Mouse (Mus musculus): ENCODE results near the gene Ddx27. TPM values are rescaled to one million over a fixed set of nuclear protein-coding genes. Genes with fewer than 3 reads are reported as not detected.

Gene Ddx27
- polyA plus RNA-seq, 1 experiment = 15.0 TPM

GRCm38 (mm10) chr2:167056942-167057323 is 41.9 kb downstream of the Ddx27 start:
- Histone ChIP-seq H3K4me3 (ENCODE audit: insufficient read depth, low read depth, low read length) (no peak overlapping the region), H3K36me3 (ENCODE audit: control insufficient read depth, insufficient read depth, low read length) (peaks cover 18% of the 10 kb centered on the region; the same call in 1 of the 2 replicates), H3K4me1 (ENCODE audit: control insufficient read depth, insufficient read depth, low read length) (peaks cover 29% of the 10 kb centered on the region), H3K27me3 (replicated peaks; ENCODE audit: control insufficient read depth, insufficient read depth, low read length) (no peaks in the 10 kb centered on the region), H3K27ac (ENCODE audit: insufficient read depth, low read depth, low read length) (no peak overlapping the region)
- TF ChIP-seq POLR2A (IDR thresholded peaks at IDR 0.05; ENCODE audit: low read depth, low read length) = no peak
- TF ChIP-seq CTCF (conservative IDR thresholded peaks at IDR 0.05; ENCODE audit: insufficient read depth, insufficient read length, low read depth, low read length) = no peak
- no peak for DNase-seq
- 63% methylated on average over 5 of the region's 5 CpGs for WGBS

GRCm38 (mm10) chr2:167058201-167058600 is 43.2 kb downstream of the Ddx27 start:
- H3K36me3 ChIP-seq (ENCODE audit: control insufficient read depth, insufficient read depth, low read length) = peaks cover 18% of the 10 kb centered on the region; the same call in 1 of the 2 replicates
- TF ChIP-seq POLR2A (IDR thresholded peaks at IDR 0.05; ENCODE audit: low read depth, low read length) = no peak
- no peak for TF ChIP-seq CTCF (conservative IDR thresholded peaks at IDR 0.05; ENCODE audit: insufficient read depth, insufficient read length, low read depth, low read length)
- peaks cover 27% of the 10 kb centered on the region for H3K4me1 ChIP-seq (ENCODE audit: control insufficient read depth, insufficient read depth, low read length)
- 8% methylated on average over 3 of the region's 3 CpGs for whole genome bisulfite sequencing
- DNase-seq = peak; percentile 87
- H3K27ac ChIP-seq (ENCODE audit: insufficient read depth, low read depth, low read length) = peak overlapping the region; percentile 57; the same call in 1 of the 2 replicates
- H3K27me3 ChIP-seq (replicated peaks; ENCODE audit: control insufficient read depth, insufficient read depth, low read length) = no peaks in the 10 kb centered on the region
- no peak overlapping the region for H3K4me3 ChIP-seq (ENCODE audit: insufficient read depth, low read depth, low read length)

GRCm38 (mm10) chr2:167058814-167059387 is 43.9 kb downstream of the Ddx27 start:
- WGBS = 33% methylated on average over 3 of the region's 3 CpGs
- Histone ChIP-seq H3K27me3 (replicated peaks; ENCODE audit: control insufficient read depth, insufficient read depth, low read length) (no peaks in the 10 kb centered on the region), H3K36me3 (ENCODE audit: control insufficient read depth, insufficient read depth, low read length) (peaks cover 18% of the 10 kb centered on the region; the same call in 1 of the 2 replicates), H3K4me1 (ENCODE audit: control insufficient read depth, insufficient read depth, low read length) (peaks cover 29% of the 10 kb centered on the region), H3K4me3 (ENCODE audit: insufficient read depth, low read depth, low read length) (no peak overlapping the region), H3K27ac (ENCODE audit: insufficient read depth, low read depth, low read length) (peak overlapping the region; percentile 57)
- DNase-seq = no peak
- no peak for TF ChIP-seq CTCF (conservative IDR thresholded peaks at IDR 0.05; ENCODE audit: insufficient read depth, insufficient read length, low read depth, low read length)
- TF ChIP-seq POLR2A (IDR thresholded peaks at IDR 0.05; ENCODE audit: low read depth, low read length) = no peak

- 37% methylated on average over 8 of the region's 8 CpGs for WGBS
- Histone ChIP-seq H3K27me3 (replicated peaks; ENCODE audit: control insufficient read depth, insufficient read depth, low read length) (no peaks in the 10 kb centered on the region), H3K4me1 (ENCODE audit: control insufficient read depth, insufficient read depth, low read length) (peaks cover 29% of the 10 kb centered on the region), H3K27ac (ENCODE audit: insufficient read depth, low read depth, low read length) (peak overlapping the region; percentile 80), H3K4me3 (ENCODE audit: insufficient read depth, low read depth, low read length) (peak overlapping the region; percentile 49), H3K36me3 (ENCODE audit: control insufficient read depth, insufficient read depth, low read length) (peaks cover 18% of the 10 kb centered on the region; the same call in 1 of the 2 replicates)
- no peak for TF ChIP-seq POLR2A (IDR thresholded peaks at IDR 0.05; ENCODE audit: low read depth, low read length)
- TF ChIP-seq CTCF (conservative IDR thresholded peaks at IDR 0.05; ENCODE audit: insufficient read depth, insufficient read length, low read depth, low read length) = no peak
- peak; percentile 41 for DNase-seq
Observed at GRCm38 (mm10) chr2:167059536-167059935, 44.5 kb downstream of the Ddx27 start.

- H3K4me1 ChIP-seq (ENCODE audit: control insufficient read depth, insufficient read depth, low read length) = peaks cover 31% of the 10 kb centered on the region
- TF ChIP-seq POLR2A (IDR thresholded peaks at IDR 0.05; ENCODE audit: low read depth, low read length) = no peak
- no peak for TF ChIP-seq CTCF (conservative IDR thresholded peaks at IDR 0.05; ENCODE audit: insufficient read depth, insufficient read length, low read depth, low read length)
- peak overlapping the region; percentile 80 for H3K27ac ChIP-seq (ENCODE audit: insufficient read depth, low read depth, low read length)
- DNase-seq = peak; percentile 82
- 22% methylated on average over 12 of the region's 12 CpGs for WGBS
- H3K36me3 ChIP-seq (ENCODE audit: control insufficient read depth, insufficient read depth, low read length) = peaks cover 16% of the 10 kb centered on the region; the same call in 1 of the 2 replicates
- no peaks in the 10 kb centered on the region for H3K27me3 ChIP-seq (replicated peaks; ENCODE audit: control insufficient read depth, insufficient read depth, low read length)
- H3K4me3 ChIP-seq (ENCODE audit: insufficient read depth, low read depth, low read length) = peak overlapping the region; percentile 49
Observed at GRCm38 (mm10) chr2:167059960-167060359, 45.0 kb downstream of the Ddx27 start.

GRCm38 (mm10) chr2:167060360-167060759 is 45.4 kb downstream of the Ddx27 start:
- Histone ChIP-seq H3K4me3 (ENCODE audit: insufficient read depth, low read depth, low read length) (peak overlapping the region; percentile 7; the same call in 1 of the 2 replicates), H3K4me1 (ENCODE audit: control insufficient read depth, insufficient read depth, low read length) (peaks cover 29% of the 10 kb centered on the region), H3K36me3 (ENCODE audit: control insufficient read depth, insufficient read depth, low read length) (peaks cover 14% of the 10 kb centered on the region; the same call in 1 of the 2 replicates), H3K27ac (ENCODE audit: insufficient read depth, low read depth, low read length) (peak overlapping the region; percentile 80), H3K27me3 (replicated peaks; ENCODE audit: control insufficient read depth, insufficient read depth, low read length) (no peaks in the 10 kb centered on the region)
- no peak for TF ChIP-seq POLR2A (IDR thresholded peaks at IDR 0.05; ENCODE audit: low read depth, low read length)
- no peak for TF ChIP-seq CTCF (conservative IDR thresholded peaks at IDR 0.05; ENCODE audit: insufficient read depth, insufficient read length, low read depth, low read length)
- DNase-seq = no peak
- 12% methylated on average over 3 of the region's 3 CpGs for WGBS

GRCm38 (mm10) chr2:167060761-167061160 is 45.8 kb downstream of the Ddx27 start:
- DNase-seq = no peak
- peaks cover 25% of the 10 kb centered on the region for H3K4me1 ChIP-seq (ENCODE audit: control insufficient read depth, insufficient read depth, low read length)
- no peaks in the 10 kb centered on the region for H3K27me3 ChIP-seq (replicated peaks; ENCODE audit: control insufficient read depth, insufficient read depth, low read length)
- peak overlapping the region; percentile 7; the same call in 1 of the 2 replicates for H3K4me3 ChIP-seq (ENCODE audit: insufficient read depth, low read depth, low read length)
- H3K27ac ChIP-seq (ENCODE audit: insufficient read depth, low read depth, low read length) = peak overlapping the region; percentile 80
- TF ChIP-seq CTCF (conservative IDR thresholded peaks at IDR 0.05; ENCODE audit: insufficient read depth, insufficient read length, low read depth, low read length) = no peak
- no peak for TF ChIP-seq POLR2A (IDR thresholded peaks at IDR 0.05; ENCODE audit: low read depth, low read length)
- H3K36me3 ChIP-seq (ENCODE audit: control insufficient read depth, insufficient read depth, low read length) = peaks cover 16% of the 10 kb centered on the region; the same call in 1 of the 2 replicates

Measured in kidney, adult 2 months (tissue).